Mouse (Mus musculus): Measurements from ENCODE around the gene Mc1r.

Mc1r gene

DNA sequence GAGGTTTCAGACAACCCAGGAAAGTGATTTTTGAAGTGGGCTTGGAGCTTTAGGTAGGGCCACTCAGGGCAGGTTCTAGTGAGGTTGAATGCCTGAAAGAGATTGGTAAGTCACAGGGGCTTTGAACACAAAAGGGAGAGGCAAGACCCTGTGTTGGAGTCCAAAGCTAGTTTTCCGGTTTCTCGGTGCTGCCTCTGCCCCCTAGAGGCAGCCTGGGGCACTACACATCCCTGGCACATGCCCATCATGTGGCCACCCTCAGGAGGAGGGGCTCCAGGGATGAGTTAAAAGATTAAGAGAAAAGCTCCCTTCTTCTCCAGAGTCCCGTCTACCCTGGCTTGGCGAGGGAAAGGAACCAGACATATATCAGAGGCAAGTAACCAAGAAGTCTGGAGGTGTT is at the start of gene Mc1r:
TSS of gene Mc1r (plus strand) at position 322 of the 400 bp plus-strand sequence.
- DNase-seq (ENCODE audit: low read depth, low spot score): peak; percentile 65

DNA sequence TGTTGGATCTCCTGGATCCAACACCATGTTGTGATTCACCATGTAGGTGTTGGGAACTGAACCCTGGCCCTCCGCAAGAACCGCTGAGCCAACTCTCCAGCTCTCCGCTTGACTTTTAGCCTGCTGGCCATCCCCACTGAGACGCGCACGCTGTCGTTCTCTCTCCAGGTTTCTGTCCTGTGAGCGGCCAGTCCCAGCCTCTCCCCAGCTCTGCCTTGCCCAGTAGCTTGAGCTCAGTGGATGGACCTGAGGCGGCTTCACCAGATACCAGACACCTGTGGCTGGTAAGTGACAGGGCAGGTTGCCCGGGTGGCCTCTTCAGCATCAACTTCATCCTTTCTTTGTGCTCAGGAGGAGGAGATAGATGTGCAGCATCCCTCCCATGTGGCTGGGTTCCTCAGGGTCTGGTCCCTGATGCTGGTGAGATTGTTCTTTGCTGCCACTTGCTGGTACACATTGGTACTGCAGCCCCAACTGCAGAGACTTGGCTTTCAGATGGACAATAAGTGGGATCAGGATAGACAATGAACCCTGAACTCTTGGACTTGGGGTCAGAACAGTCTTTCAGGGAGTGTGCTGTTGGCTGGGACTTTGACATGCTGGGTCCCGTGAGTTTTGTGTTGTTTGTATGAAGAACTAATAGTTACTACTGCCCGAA is 45.7 kb upstream of the Mc1r start:
- peak; percentile 75 for DNase-seq (ENCODE audit: low read depth, low spot score)

DNA sequence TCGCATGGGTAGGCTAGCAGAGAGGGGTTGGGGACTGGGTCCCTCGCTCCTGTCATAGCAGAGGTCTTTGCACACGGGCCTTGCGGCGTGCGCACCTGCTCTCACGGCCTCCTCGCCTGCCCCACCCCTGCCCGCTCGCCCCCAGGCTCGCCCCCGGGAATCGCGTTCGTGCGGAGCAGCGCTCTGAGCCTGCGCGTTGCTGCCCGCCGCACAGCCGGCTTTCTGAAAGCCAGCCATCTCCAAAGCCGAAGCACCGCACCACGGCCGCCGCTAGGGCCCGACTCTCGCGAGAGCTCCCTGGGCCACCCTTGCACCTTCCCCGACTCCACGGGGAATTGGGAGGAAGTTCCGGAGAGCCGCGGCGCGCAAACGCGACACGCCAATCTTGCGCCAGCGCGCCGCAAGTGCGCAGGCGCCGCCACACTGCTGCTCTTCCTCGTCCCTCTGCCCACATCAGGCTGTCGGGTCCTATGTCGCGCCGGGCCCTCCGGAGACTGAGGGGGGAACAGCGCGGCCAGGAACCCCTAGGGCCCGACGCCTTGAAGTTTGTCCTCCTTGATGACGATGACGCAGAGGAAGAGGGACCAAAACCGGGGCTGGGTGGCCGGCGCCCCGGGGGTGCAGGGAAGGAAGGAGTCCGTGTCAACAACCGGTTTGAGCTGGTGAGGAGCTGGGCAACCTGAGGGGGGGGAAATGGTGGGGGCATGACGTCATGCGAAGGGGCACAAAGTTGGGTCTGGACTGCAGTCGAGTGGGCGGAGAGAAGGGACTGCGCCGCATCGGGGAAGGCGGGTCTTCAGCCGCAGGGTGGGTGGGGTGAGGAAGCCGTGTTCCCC is 33.3 kb upstream of the Mc1r start, which contains the start of gene Tcf25:
TSS of gene Tcf25 (plus strand) at position 351 of the 836 bp plus-strand sequence.
- DNase-seq (ENCODE audit: low read depth, low spot score): peak; percentile 96

DNA sequence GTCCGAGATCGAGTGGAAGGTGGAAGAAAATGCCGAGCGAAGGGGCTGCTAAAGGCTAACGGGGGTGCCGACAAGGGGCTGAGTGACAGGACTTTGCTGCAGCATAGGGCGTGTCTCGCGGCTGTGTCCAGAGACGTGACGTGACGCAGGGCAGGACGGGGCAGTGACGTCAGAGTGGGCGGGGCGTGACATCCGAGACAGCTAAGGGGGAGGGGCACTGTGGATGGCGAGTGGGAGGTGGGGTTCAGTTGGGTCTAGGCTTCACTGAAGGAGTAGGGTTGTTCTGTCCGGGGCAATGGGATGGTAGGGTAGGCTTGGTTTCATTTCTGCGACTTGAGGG is 32.7 kb upstream of the Mc1r start:
- DNase-seq (ENCODE audit: low read depth, low spot score): peak; percentile 94

DNA sequence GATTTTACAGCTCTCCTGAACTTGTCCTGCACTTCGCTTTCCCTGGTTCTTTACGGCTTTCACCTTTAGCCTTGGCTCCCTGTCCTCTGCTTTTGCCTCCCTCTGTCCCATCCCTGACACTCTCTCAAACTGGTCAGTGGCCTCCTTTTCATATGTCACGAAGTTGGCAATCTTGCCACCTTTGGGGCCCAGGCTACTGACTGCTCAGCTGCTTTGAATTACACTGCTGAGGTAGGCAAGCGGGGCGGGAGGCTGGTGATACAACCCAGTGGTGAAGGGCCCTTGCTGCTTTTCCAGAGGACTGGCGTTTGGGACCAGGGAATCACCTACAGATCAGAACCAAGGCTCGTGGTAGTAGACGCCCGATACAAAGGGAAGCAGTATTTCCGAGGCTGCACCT is 31.2 kb upstream of the Mc1r start:
- DNase-seq (ENCODE audit: low read depth, low spot score): no peak

DNA sequence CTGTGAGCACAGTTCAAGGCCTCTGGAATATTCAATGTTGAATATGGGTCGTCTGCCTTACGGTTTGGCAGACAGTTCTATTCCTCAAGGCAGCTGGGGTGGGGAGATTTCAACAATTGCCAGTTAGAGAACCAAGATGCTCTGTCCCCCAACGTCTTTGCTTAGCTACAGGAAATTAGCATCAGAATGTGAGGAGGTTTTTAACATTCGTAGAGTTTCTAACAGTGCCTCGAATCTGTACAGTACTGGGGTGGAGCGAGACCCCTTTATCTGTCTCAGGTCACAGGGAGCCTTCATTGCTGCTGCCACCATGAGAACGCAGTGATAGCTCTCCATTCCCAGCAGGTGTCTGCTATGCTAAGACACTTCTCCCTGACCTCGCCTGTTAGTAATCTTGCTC is 30.8 kb upstream of the Mc1r start:
- DNase-seq (ENCODE audit: low read depth, low spot score): no peak

DNA sequence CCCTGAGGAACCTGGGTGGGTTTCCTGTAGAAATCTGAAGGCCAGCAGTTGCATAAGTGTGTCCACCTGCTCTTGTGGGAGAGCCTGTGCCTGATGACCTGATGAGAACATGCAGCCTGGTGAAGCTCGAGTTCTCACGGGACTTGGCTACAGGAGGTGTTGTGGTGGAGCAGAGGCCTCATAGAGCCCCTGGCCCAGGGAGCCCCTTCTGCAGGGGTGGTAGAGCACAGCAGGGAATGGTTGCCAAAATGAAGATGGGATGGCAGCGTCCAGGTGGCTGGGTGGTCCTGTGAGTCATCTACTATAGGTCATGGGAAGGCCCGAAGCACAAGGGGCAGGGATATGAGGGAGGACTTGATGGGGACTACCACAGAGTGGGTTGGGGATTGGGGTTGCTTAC is 25.2 kb upstream of the Mc1r start:
- no peak for DNase-seq (ENCODE audit: low read depth, low spot score)

DNA sequence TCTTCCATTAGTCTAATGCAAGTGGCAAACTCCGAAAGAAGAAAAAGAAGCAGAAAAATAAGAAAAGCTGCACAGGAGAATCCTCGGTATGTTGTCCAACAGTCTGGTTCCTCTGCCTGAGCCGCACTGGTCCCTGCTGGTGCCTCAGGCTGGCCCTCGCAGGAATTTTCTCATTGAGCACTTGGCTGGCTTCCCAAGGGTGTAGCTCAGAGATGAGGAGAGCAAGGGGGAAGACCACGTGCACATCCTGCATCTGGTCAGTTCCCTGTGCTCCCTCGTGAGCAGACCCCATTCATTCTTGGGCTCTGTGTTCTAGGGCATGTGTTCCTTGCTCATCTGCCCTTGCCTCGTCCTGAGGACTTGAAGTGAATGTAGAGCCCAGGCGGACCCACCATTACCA is 24.4 kb upstream of the Mc1r start:
- DNase-seq (ENCODE audit: low read depth, low spot score): no peak

DNA sequence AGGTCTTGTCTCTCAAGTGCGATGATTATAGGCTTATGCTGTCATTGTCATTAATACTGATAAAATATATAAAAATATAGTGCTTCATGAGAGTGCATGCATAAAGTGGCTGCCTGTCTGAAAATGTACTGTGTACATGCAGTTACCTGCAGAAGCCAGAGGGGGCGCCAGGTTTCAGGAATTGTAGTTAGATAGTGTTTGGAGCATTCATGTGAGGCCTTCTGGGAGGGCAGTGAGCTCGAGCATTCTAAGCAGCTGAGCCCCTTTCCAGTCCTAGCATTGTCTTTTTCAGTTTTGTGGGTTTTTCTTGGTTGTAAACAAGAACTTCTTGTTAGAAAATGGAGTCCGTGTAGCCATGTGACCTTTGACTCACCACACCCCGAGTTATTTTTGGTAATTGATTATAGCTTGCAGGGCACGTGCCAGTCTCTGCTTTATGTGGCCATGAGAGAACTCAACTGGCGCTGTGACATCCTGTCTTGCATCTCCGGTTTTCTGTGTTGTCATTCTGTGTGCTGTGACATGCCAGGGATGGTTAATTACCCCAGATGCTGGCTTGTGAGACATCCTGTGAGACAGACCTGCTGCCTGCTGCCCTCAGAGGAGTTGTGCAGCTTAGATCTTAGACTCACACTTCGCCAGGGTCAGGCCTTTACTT is 21.9 kb upstream of the Mc1r start:
- DNase-seq (ENCODE audit: low read depth, low spot score): no peak

DNA sequence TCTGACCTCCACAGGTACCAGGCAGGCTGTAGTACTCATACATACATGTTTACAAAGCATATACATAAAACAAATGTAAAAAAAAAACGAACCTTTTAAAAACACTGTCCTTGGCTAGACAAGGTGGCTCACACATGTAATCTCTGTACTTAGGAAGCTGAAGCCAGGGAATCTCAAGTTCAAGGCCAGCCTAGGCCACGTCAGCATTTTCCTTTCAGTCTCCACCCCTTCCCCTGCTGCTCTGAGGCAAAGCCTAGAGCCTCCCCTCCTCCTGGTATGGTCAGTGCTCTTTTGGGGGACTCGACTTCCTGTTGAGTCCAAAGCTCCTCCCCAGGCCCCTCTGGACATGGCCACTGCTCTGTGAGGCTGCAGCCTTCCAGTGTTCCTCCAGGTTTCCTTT is 19.9 kb upstream of the Mc1r start:
- DNase-seq (ENCODE audit: low read depth, low spot score): no peak

DNA sequence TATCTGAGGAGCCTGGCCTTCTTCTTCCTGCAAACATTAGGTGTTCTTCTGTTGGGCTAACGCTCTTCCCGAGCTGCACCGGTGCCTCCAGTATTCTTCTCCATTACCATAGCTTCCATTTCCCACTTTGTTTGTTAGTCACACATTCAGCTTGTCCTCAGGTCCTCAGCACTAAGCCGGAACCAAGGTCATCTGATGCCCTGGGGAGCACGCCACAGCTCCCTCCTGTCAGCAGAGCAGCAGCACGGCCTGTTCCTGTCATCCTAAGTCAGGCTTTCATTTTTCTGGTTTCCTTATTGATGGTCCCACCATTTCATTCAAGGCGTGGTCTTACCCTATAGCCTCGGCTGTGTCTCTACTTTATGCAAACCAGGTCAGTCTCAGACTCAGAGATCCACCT is 19.1 kb upstream of the Mc1r start:
- no peak for DNase-seq (ENCODE audit: low read depth, low spot score)

DNA sequence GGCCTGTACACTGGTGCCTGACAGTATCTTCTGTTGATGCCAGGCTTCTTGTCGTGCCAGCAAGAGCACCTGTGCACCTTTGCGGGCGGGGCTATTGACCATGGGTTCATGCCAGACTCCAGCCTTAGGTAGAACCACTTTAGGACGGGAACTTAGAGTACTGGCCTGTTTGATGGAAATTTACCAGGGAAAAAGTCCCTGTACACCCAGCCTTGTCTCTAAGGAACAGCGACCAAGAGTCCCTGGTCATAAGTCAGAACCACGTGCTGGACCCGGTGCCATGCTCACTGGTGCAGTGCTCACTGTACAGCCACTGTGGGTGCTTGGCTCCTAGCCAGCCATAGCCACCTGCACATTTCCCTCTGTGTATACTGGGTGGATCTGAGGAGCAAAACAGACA is 17.9 kb upstream of the Mc1r start:
- no peak for DNase-seq (ENCODE audit: low read depth, low spot score)

DNA sequence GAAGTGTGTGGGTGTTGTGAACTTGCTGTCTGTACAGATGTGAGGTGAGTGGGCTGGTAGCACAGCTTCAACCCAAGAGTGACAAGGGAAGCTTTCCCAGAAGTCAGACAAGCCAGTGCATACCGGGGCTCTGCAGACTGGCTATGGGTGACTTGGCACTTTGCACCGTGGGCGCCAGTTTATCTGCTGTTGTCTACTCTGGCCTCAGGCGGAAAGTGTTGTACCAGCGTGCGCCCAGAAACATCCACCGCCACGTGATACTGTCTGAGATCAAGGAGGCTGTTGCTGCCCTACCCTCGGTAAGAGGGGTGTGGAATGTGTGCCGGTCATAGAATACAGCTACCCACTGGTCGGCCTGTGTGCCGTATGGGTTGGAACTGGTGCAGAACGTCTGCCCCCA is 8.6 kb upstream of the Mc1r start:
- DNase-seq (ENCODE audit: low read depth, low spot score): no peak

DNA sequence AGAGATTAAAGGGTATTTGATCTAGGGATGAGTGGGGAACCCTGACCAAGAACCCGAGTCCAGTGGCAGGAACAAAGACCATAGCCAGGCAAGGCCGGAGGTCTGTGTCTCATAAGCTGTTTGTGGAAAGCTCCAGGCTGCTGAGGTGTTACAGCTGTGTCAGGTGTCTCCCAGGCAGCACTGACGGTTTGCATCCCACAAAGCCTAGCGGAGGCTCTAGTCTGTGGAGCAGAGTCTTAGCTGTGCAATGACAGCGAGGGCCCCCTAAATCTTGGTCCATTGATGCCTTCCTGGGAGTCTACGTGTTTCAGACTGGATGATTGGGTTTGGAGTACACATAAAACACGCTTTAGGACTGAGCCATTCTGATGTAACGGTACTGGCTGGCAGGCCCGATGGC is 5.0 kb upstream of the Mc1r start:
- no peak for DNase-seq (ENCODE audit: low read depth, low spot score)

DNA sequence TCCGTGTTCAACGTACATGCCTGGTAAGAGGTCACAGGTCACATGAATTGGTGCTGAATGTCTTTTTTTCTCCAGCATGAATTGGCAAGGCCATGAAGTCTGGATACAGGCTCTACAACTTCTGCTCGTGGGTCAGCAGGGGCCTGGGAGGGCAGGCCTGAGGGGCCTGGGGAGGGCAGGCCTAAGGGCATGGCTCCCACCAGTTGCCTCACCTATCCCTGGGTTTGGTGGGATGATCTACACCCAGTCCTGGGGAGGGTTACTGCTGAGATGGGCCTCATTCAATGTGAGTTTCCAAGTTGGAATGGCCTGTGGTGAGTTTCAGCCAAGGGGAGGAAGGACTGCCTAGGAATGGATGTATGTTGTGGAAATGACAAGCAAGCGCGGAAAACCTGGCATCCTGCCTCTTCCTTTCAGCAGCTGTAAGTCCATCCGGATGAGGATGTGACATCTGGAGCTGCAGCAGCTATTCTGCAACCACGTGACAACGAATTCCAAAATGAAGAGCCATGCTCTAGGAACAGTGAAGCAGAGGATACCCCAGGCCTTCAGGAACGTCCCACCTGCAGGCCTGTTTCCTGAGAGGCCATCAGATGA is 4.1 kb upstream of the Mc1r start:
- DNase-seq (ENCODE audit: low read depth, low spot score): no peak

DNA sequence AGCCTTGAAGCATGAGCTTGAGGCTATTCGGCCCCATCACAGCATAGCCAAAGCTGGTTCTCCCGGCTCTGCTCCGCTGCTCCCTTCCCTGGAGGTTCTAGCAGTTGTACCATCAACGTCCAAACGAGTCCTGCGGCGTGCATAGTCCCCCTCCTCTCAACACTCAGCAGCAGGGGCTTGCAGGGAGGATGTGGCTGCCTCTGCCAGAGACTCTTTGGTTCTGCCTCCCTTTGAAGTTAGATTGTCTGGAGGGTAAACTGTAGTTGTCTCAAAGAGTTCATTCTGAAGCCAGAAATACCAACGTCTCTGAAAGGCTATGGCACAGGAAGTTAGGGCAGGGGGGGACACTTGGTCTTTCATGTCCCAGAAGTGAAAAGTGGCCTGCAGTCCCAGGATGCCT is 2.4 kb upstream of the Mc1r start:
- no peak for DNase-seq (ENCODE audit: low read depth, low spot score)

DNA sequence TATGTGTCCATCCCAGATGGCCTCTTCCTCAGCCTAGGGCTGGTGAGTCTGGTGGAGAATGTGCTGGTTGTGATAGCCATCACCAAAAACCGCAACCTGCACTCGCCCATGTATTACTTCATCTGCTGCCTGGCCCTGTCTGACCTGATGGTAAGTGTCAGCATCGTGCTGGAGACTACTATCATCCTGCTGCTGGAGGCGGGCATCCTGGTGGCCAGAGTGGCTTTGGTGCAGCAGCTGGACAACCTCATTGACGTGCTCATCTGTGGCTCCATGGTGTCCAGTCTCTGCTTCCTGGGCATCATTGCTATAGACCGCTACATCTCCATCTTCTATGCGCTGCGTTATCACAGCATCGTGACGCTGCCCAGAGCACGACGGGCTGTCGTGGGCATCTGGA is 705 bp downstream of the Mc1r start:
- DNase-seq (ENCODE audit: low read depth, low spot score): no peak

DNA sequence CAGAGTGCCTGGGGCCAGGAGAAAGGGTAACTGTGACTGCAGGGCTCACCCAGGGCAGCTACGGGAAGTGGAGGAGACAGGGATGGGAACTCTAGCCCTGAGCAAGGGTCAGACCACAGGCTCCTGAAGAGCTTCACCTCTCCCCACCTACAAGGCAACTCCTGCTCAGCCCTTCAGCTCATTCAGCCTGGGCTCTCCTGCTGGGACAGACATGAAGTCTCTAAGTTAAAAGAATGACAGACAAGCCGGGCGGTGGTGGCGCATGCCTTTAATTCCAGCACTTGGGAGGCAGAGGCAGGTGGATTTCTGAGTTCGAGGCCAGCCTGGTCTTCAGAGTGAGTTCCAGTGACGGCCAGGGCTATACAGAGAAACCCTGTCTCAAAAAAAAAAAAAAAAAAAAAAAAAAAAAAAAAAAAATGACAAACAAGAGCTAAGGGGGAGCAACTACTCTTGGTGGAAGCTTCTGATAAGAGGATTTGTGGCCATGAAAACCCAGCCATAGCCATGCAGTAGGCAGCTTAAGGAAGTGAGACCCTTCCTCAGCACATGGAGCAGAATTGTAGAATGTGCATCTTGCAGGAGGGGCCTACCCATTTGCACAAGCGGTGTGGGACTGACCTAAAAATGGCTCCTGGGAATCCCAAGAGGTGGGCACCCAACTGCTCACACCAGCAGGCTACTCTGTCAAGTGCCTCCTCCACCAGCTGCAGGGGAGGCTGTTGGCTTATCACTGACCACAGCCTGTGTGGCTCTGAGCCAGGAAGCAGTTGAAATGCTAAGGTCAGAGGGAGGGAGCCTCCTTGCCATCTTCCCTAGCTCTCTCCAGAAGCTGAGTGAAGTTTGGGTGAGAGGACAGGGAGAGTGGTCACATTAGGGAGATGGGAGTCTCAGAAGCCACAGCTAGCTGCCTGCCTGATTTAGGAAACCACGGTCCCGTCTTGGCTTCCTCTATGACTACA is 2.0 kb downstream of the Mc1r start:
- DNase-seq (ENCODE audit: low read depth, low spot score): no peak

DNA sequence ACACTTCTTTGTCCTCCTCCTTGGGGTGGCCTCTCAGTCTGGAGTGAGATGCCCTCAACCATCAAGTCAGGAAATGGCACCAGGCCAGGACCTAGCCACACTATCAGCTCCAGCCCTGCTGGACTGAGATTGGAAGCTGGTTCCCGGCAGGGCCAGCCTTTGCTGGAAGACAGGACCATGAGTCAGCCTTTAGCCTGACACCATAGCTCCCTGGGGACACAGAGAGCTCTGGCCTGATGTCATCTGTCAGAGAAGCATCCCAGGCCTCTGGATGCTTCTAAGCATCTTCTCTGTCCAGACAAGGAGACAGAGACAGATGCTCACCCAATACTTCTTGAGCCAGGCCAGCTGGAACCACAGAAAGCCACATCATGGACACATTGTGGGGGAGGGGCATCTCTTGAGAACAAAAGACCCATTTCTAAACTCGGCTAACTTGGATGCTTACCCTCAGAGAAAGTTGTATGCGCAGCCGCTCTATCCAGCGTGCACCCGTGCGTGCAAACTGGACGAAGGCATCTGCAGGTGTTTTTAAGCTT is 3.2 kb downstream of the Mc1r start:
- DNase-seq (ENCODE audit: low read depth, low spot score): no peak

DNA sequence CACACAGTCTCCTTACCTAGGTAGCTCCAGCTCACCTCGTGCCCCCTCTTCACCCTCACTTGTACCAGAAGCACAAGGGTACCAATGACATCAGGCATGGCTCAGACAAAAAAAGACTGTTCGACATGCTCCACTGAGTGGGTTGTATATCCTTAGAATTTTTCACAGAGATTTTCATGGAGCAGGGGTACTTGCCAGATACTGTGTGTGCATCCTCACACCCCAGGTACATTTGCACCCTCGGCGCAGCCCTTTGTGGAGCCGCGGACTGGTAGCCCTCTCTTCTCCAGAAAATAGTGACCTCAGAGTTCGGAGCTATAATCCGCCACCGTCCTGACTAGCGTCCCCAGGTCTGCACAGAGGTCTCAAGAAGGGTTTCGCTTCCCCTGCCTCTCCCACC is 3.9 kb downstream of the Mc1r start:
- DNase-seq (ENCODE audit: low read depth, low spot score): no peak

DNA sequence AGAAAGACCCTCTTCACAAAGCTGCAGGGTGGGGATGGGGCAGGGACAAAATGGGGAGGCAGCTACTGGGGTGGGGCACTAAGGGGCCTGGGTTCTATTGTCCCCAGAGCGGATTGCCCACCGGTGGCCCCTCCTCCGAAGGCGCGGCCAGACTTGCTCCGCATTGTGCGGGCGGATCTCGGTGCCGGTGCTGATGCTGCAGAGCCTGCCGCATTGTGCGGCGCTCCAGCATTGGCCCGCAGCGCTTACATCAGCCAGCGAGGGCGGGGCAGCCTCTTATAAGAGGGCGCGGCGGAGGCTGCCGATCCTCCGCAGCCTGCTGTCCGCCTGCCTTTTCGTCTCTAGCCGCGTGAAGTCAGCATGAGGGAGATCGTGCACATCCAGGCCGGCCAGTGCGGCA is 4.3 kb downstream of the Mc1r start, which contains the start of gene Tubb3:
TSS of gene Tubb3 (plus strand) at position 179 of the 400 bp plus-strand sequence.
- peak; percentile 62 for DNase-seq (ENCODE audit: low read depth, low spot score)
